Mouse (Mus musculus): Measurements from ENCODE around the gene Robo3. TPM values are rescaled to one million over a fixed set of nuclear protein-coding genes. Genes with fewer than 3 reads are reported as not detected.

Robo3 gene
- polyA plus RNA-seq, 1 experiment from 2014 or later, result 0.32 TPM

- Histone ChIP-seq H3K4me1 (replicated peaks; ENCODE audit: control insufficient read depth, insufficient read depth, low read length) (no peaks in the 10 kb centered on the region), H3K4me3 (ENCODE audit: low read depth, low read length) (no peak overlapping the region), H3K36me3 (ENCODE audit: control insufficient read depth, insufficient read depth, low read length) (no peaks in the 10 kb centered on the region), H3K9ac (ENCODE audit: low read depth, low read length) (no peak overlapping the region), H3K9me3 (ENCODE audit: control insufficient read depth, low read length) (no peaks in the 10 kb centered on the region), H3K4me2 (no peak overlapping the region), H3K27ac (ENCODE audit: low read depth, low read length) (no peak overlapping the region), H3K27me3 (replicated peaks; ENCODE audit: control insufficient read depth, insufficient read depth, low read length) (no peaks in the 10 kb centered on the region)
- ATAC-seq (replicated peaks; ENCODE audit: low FRiP score) (no peak), DNase-seq (ENCODE audit: low spot score) (no peak)
- 74% methylated on average over 8 of the region's 8 CpGs for WGBS
These were observed 64.2 kb downstream of the Robo3 start for GRCm38 (mm10) chr9:37368860-37369259.

GRCm38 (mm10) chr9:37368081-37368830, 64.8 kb downstream of the Robo3 start:
- Histone ChIP-seq H3K4me2 (no peak overlapping the region), H3K9ac (ENCODE audit: low read depth, low read length) (no peak overlapping the region), H3K9me3 (ENCODE audit: control insufficient read depth, low read length) (no peaks in the 10 kb centered on the region), H3K4me1 (replicated peaks; ENCODE audit: control insufficient read depth, insufficient read depth, low read length) (no peaks in the 10 kb centered on the region), H3K36me3 (ENCODE audit: control insufficient read depth, insufficient read depth, low read length) (no peaks in the 10 kb centered on the region), H3K27ac (ENCODE audit: low read depth, low read length) (no peak overlapping the region), H3K4me3 (ENCODE audit: low read depth, low read length) (no peak overlapping the region), H3K27me3 (replicated peaks; ENCODE audit: control insufficient read depth, insufficient read depth, low read length) (no peaks in the 10 kb centered on the region)
- 69% methylated on average over 11 of the region's 11 CpGs for WGBS
- ATAC-seq (replicated peaks; ENCODE audit: low FRiP score), result no peak
- DNase-seq (ENCODE audit: low spot score), result no peak

GRCm38 (mm10) chr9:37367301-37368080, 65.6 kb downstream of the Robo3 start, which contains the start of gene Hepacam:
Gene Hepacam, plus strand, starts transcription at chr9:37367351.
- Histone ChIP-seq H3K9me3 (ENCODE audit: control insufficient read depth, low read length) (no peaks in the 10 kb centered on the region), H3K4me1 (replicated peaks; ENCODE audit: control insufficient read depth, insufficient read depth, low read length) (no peaks in the 10 kb centered on the region), H3K4me2 (no peak within 1 kb of the TSS), H3K27me3 (replicated peaks; ENCODE audit: control insufficient read depth, insufficient read depth, low read length) (no peaks in the 10 kb centered on the region), H3K36me3 (ENCODE audit: control insufficient read depth, insufficient read depth, low read length) (no peaks in the 10 kb centered on the region), H3K27ac (ENCODE audit: low read depth, low read length) (no peak within 1 kb of the TSS), H3K4me3 (ENCODE audit: low read depth, low read length) (no peak within 1 kb of the TSS), H3K9ac (ENCODE audit: low read depth, low read length) (no peak within 1 kb of the TSS)
- DNase-seq (ENCODE audit: low spot score) (no peak), ATAC-seq (replicated peaks; ENCODE audit: low FRiP score) (no peak)
- 77% methylated on average over 17 of the region's 17 CpGs for WGBS

GRCm38 (mm10) chr9:37365706-37366105, 67.3 kb downstream of the Robo3 start:
- Histone ChIP-seq H3K4me3 (ENCODE audit: low read depth, low read length) (no peak overlapping the region), H3K27ac (ENCODE audit: low read depth, low read length) (no peak overlapping the region), H3K36me3 (ENCODE audit: control insufficient read depth, insufficient read depth, low read length) (no peaks in the 10 kb centered on the region), H3K9me3 (ENCODE audit: control insufficient read depth, low read length) (no peaks in the 10 kb centered on the region), H3K4me1 (replicated peaks; ENCODE audit: control insufficient read depth, insufficient read depth, low read length) (no peaks in the 10 kb centered on the region), H3K9ac (ENCODE audit: low read depth, low read length) (no peak overlapping the region), H3K4me2 (no peak overlapping the region), H3K27me3 (replicated peaks; ENCODE audit: control insufficient read depth, insufficient read depth, low read length) (no peaks in the 10 kb centered on the region)
- no peak for DNase-seq (ENCODE audit: low spot score)
- WGBS, result 54% methylated on average over 5 of the region's 5 CpGs
- no peak for ATAC-seq (replicated peaks; ENCODE audit: low FRiP score)

Other genes starting within 250 kb of the Robo3 start
- 5.8 and 6.7 TPM in 2 replicates for gene Tmem218, start 225.0 kb downstream of the Robo3 start, polyA plus RNA-seq (2014; fragmentation: Nextera tagmentation; extraction: Ambion mirVana)
- 1.7 and 2.0 TPM in 2 replicates for gene Slc37a2, start 177.5 kb downstream of the Robo3 start, polyA plus RNA-seq (2014; fragmentation: Nextera tagmentation; extraction: Ambion mirVana)
- 6.4 and 6.6 TPM in 2 replicates for gene Ccdc15, start 84.8 kb downstream of the Robo3 start, polyA plus RNA-seq (2014; fragmentation: Nextera tagmentation; extraction: Ambion mirVana)
- gene Hepacam, start 65.9 kb downstream of the Robo3 start, polyA plus RNA-seq (2014; fragmentation: Nextera tagmentation; extraction: Ambion mirVana), result not detected in 2 replicates
- 7.6 and 8.5 TPM in 2 replicates for gene Robo4, start 31.3 kb downstream of the Robo3 start, polyA plus RNA-seq (2014; fragmentation: Nextera tagmentation; extraction: Ambion mirVana)
- gene Msantd2, start 56.1 kb upstream of the Robo3 start, polyA plus RNA-seq (2014; fragmentation: Nextera tagmentation; extraction: Ambion mirVana), result 13.2 and 17.7 TPM in 2 replicates
- gene Esam, start 94.8 kb upstream of the Robo3 start, polyA plus RNA-seq (2014; fragmentation: Nextera tagmentation; extraction: Ambion mirVana), result 34.9 and 36.6 TPM in 2 replicates
- gene Vsig2, start 106.0 kb upstream of the Robo3 start, polyA plus RNA-seq (2014; fragmentation: Nextera tagmentation; extraction: Ambion mirVana), result 0.66 and 1.5 TPM in 2 replicates
- gene Nrgn, start 119.7 kb upstream of the Robo3 start, polyA plus RNA-seq (2014; fragmentation: Nextera tagmentation; extraction: Ambion mirVana), result 20.8 and 23.6 TPM in 2 replicates
- gene Siae, start 122.5 kb upstream of the Robo3 start, polyA plus RNA-seq (2014; fragmentation: Nextera tagmentation; extraction: Ambion mirVana), result 8.0 and 8.6 TPM in 2 replicates
- gene Spa17, start 180.5 kb upstream of the Robo3 start, polyA plus RNA-seq (2014; fragmentation: Nextera tagmentation; extraction: Ambion mirVana), result 3.9 and 4.9 TPM in 2 replicates
- gene Tbrg1, start 224.1 kb upstream of the Robo3 start, polyA plus RNA-seq (2014; fragmentation: Nextera tagmentation; extraction: Ambion mirVana), result 127 and 128 TPM in 2 replicates
- not detected in 2 replicates for gene Panx3, start 236.0 kb upstream of the Robo3 start, polyA plus RNA-seq (2014; fragmentation: Nextera tagmentation; extraction: Ambion mirVana)

All from liver, embryonic 11.5 days (tissue).